Mouse (Mus musculus) c-Kit-positive CD71-negative TER-119-negative erythroid progenitor cells, embryonic 14.5 days (primary cell): ENCODE measurements at regions not wholly inside any gene's neighbourhood (a gene's known extent, or its start where the extent isn't known, plus 50 kb on each side); places are given as distances from the start of the nearest gene placed in this dataset.

Source experiments
- DNase-seq: peaks from one replicate; pipeline ENCODE4 v3.0.0-alpha.2; 2013; ENCODE audit warnings: low read depth

DNA sequence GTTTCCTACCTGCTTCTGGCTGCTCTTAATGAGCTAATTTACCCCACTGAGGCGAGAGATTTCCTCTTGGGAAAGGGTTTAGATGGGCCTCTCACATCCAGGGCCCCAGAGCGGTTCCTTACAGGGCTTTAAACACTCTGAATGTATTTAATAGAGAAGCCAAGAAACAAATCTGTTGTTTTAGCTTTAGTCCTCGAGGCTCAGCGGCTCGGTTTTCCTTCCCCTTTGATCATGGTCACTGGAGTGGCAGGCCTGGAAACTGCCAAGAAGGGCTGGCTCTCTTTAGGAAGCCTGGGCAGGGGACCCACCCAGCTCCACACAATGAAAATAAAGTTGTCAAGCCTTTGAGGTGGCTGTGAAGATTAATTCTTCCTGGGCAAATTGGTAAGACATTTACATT is 127.5 kb upstream of the Jag1 start:
- no peak for DNase-seq

DNA sequence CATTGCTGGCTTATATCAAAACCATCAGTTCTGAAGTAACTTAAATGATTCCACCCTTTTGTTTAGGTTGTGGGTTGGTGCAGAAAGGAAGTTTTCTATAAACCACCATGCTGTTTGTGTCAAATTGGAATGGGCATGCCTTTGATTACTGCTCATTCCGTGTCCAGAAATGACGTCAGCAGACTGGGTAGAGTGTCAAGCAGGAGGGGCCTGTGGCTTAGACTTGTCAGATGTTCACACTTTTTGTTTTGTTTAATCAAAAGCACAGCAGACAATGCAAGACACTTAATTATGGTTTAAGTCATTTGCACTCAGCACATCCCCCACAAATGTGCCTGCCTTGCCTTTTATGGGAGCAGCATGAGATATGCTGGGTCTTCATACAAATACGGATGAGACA is 120.5 kb upstream of the Jag1 start:
- DNase-seq: no peak

DNA sequence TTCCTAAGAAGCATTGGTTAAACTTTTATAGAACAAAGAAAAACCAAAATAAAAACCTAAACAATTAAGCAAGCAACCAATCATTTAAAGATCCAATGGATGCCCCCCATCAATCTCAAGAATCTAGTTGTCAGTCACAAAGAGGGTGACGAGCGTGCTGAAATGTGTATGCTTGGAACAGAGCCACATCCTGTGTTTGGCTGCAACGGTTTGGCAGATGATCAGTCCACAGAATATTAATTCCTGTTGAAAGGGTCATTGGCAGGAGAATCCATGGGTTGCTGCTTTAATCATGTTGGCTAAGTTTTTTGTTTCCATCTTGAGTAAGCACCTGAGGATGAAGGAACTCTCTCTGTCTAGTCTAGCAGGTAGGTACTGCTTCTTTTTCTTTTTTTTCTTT is 117.5 kb upstream of the Jag1 start:
- DNase-seq: no peak

DNA sequence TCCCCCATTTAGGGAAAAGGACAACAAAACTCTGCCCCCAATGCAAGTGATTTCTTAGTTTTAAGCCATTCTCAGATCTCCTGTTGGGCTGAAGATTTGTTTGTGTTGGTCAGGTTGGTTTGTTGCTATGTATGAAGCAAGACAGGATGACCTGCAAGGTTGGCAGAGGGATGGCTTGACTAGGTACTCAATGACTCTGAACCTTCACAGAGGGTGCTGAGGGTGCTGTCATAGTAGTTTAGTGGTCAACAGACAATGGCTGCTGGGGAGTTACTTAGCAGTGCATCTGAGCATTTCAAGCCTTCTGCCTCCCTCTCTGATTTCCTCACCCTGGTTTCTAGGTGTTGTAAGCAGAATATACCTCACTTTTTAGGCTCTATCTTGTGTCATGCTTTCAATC is 114.7 kb upstream of the Jag1 start:
- no peak for DNase-seq

DNA sequence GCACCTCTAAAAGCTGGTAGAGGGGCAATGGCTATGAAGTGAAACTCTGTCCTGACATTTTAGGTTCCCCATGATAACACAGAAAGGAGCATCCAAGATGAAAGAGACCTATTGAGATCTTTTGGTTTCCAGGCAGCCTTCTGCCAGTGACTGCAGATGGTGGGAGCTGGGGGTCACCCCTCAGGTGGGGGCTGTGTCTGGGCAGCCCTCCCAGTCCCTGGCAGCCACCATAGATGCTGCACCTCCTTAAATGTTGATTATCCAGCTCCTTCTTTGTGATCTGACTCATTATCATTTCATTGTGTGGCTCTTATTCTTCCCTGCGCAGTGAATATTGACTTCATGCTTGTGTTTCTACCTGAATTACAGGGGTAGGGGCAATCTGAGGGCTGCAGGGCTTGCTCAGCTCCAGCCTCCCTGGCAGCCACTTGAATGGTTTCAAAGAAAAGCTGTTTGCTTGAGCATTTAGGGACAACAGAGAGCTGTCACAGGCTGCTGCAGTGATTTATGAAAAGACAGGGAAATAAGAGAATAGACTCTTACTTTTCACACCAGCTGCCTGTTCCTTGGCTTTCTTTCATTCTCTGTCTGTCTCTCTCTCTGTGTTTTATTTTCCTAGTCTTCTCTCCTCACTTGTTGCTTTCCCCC is 113.1 kb upstream of the Jag1 start:
- DNase-seq: no peak

DNA sequence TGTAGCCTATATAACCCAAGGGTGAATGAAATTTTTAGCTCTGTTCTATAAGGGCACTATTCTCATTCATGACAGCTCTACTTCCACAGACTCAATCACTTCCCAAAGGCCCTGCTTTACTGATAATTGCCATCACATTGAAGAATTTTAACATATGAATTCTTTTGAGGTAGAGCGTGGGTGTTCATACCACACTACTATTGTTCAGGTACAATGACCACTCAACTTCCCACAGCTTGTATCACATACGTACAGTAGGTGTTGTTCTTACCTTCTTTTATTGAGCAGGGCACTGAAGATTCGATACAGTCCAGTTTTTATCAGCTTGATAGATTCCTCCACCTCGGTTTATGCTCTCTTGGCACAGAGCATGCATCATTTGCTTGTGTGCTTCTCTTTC is 111.1 kb upstream of the Jag1 start:
- DNase-seq: no peak

DNA sequence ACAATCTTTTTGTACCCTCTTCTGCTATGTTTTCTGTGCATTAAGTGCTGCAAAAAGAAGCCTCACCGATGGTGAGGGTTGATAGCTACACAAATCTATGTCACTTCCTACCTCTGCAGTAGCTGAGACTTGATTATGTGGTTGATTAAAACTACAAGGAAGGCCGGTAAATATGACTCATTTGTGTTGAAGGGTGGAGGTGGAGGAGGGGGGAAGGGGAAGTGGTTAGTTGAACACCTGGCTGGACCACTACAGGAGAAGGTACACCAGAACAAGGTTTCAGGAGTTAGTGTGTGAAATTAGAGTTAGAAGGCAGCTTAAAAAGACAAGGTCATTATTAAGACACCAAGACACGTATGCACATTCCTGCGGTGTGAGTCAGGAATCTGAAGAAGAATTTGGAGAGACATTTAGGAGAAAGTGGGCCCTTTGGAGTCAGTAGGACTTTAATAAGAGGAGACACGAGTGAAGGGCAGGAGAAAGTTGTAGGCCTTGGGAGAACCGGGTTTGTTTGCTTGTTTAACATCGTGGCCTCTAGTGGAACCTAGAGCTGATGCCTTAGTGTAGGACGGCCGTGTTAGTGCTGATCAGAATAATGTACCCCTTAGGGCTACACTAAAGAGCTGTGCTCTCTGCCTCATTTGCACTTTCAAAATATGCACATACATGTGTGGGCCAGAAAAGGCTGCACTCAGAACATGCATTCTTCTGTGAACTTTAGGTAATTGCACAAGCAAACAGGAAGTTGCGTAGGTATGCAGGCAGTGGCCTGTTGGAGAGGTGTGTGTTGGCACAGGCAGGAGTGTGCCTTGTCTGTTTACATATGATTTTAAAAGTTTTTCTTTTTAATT is 108.5 kb upstream of the Jag1 start:
- DNase-seq: no peak

DNA sequence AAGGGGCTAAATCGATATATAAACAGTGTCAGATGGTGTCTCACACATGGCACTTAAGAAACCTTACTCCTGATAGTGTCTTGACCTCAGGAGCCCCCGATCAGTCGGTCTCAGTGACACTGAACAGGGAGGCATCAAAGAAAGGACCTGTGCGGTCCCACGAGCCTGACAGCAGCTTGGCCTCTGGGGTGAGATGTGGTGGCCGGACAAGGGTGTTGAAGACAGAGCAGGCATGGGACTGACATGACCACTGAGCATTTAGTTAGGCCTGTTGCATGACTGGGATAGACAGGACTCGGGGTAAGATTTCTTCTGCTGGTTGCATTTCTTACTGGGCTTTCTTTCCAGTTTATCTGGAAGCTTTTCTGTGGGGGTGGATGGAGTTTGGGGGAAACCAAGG is 99.3 kb upstream of the Jag1 start:
- no peak for DNase-seq

DNA sequence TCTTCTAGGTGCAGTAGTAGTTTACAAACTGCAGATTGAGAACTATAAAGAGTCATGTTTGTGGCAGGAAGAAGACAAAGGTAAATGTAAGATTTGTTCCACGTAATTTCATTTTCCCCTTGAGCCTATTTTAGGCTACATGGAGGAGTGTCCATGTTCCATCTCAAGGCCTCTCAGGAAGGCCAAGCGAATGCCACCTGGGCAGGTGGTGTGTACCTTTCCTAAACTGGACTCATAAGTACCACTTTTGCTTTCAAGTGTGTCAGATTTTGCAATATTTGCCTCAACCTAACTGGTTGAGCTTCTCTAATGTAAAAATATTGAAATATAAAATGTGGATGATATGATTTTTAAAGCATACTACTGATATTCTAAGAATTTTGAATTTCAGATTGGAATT is 91.4 kb upstream of the Jag1 start:
- no peak for DNase-seq

DNA sequence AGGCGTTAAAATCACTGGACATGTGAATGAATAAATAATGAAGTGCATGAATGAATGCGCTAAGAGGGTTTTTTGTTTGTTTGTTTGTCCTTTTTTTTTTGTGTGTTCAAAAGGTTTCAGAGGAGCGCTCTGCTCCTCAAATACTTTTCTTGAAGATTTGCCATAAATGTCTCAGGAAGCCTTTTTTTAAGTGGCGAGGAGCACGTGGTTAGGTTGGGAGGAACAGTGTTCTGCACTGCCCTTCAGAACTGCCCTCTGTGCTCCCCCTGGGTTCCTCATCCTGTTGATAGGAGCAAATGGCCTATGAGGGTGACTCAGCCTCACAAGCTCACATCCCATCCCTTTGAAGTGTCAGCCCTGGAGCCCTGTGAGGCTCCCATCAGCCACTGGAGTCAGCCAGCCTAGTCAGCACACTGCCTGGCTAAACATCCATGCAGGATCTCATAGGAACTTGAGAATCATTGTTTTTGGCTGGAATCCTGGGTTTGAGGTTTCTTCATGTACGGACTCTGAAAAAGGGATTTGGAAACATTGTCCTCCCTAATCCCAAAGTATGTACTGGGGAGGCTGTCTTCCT is 87.9 kb upstream of the Jag1 start:
- no peak for DNase-seq

DNA sequence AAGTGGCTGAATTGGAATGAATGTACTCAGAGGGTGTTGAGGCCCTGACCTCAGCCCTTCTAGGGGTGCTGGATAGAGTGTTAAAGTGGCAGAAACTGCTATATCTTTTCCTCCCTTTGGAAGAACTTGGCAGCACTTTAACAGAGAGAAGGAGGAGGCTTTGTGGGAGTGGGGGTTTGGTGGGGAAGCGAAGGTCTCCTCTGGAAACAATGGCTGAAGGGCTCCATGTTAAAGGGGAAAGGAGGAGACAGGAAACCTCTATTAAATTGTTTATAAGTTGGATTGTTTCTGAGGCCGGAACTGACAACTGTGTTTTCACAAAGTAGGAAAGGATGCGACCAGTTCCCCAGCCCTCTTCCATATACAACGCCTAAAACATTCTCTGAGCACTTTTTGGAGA is 83.7 kb upstream of the Jag1 start:
- no peak for DNase-seq

DNA sequence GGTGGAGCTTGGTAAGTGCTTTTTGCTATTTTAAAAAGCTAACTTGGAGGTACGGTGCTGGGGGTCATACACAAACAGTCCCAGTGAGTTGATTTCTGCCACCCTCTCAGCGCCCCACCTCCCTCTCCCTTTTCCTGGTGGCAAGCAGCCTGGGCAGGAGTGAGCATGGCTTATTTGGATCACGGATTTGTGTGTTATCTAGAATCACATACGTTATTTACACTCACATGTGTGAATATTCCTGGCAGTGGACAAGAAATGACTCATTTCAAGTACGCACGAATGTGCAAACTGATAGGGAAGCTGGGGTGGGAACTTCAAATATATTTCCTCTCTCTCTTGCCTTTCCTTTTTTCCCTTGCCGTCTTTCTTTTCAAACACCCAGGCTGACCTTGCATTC is 75.7 kb upstream of the Jag1 start:
- DNase-seq: no peak

DNA sequence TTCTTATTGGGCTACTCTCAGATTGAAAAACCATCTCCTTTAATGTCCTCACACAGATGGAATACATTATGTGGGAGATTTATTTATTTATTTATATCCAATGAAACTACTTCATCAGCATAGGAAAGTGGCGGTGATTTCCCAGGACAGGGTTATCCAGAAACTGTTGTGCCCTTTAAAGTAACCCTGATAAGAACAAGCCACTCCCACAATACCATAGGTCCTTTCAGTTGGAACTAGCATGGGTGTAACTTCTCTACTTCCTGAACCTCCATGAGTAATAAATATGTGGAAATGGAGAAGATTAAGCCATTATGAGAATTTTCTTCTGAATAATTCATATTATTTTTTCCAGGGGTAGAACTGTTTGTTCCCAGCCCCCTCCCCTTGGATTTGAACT is 52.7 kb upstream of the Jag1 start:
- DNase-seq: no peak

DNA sequence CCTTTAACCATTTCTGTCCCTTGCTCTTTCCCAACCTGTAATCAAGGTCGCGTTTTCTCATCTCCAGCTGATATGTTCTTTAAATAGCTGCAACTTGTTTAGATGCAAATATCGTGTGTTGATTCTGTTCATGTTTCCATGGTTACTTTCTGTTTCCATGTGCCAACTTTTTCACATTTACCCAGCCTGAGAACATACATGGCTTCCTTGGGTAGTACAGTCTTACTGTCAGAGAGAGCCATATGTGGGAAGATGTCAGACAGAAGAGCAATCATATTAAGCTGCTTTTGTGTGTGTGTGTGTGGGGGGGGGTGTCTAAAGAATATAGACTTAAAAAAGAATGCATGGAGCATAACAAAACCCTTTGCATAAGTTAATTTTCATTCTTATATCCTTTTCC is 52.2 kb upstream of the Jag1 start:
- no peak for DNase-seq
